Mouse (Mus musculus) forebrain, embryonic 16.5 days (tissue): Measurements from ENCODE around the gene Pqbp1. TPM values are rescaled to one million over a fixed set of nuclear protein-coding genes. Genes with fewer than 3 reads are reported as not detected.

Experiments used
- ATAC-seq: fragments of 200-750 bp; cut with Nextera tagmentation; 2 replicates; pipeline ENCODE4 v1.8.0; 2017; ENCODE audit warnings: mild to moderate bottlenecking, moderate library complexity
- H3K27ac ChIP-seq: fragments of 300-500 bp; sonication (generic); 2 replicates; pipeline ENCODE4 v1.5.1; 2014; ENCODE audit warnings: low read length, control low read depth
- H3K27me3 ChIP-seq: fragments of 300-500 bp; sonication (generic); replicated peaks from 2 replicates; pipeline ENCODE4 v1.6.1; 2014; ENCODE audit warnings: low read length; ENCODE audit not compliant: control insufficient read depth, insufficient read depth
- H3K36me3 ChIP-seq: fragments of 300-500 bp; sonication (generic); 2 replicates; pipeline ENCODE4 v1.6.1; 2014; ENCODE audit not compliant: control insufficient read depth, insufficient read depth
- H3K4me1 ChIP-seq: fragments of 300-500 bp; sonication (generic); replicated peaks from 2 replicates; pipeline ENCODE4 v1.6.1; 2014; ENCODE audit warnings: low read length; ENCODE audit not compliant: control insufficient read depth, insufficient read depth
- H3K4me2 ChIP-seq: fragments of 300-500 bp; sonication (generic); 2 replicates; pipeline ENCODE4 v1.6.1; 2014; ENCODE audit warnings: mild to moderate bottlenecking, low read length, control low read depth
- H3K4me3 ChIP-seq: fragments of 300-500 bp; sonication (generic); replicated peaks from 2 replicates; pipeline ENCODE4 v1.5.1; 2014; ENCODE audit warnings: mild to moderate bottlenecking, low read length, control low read depth
- H3K9ac ChIP-seq: fragments of 300-500 bp; sonication (generic); replicated peaks from 2 replicates; pipeline ENCODE4 v1.6.1; 2014; ENCODE audit warnings: low read depth, low read length, control low read depth
- H3K9me3 ChIP-seq: fragments of 300-500 bp; sonication (generic); 2 replicates; pipeline ENCODE4 v1.6.1; 2016; ENCODE audit warnings: low read length; ENCODE audit not compliant: control insufficient read depth
- WGBS: fragments of 180-500 bp; shearing (Covaris S2); extraction: QIAGEN DNeasy Blood & Tissue Kit; methylation state at CpG from one replicate; pipeline ENCODE4 v1.1.7; 2014; 5-methylcytosine and 5-hydroxymethylcytosine counted together
- polyA plus RNA-seq: library from polyadenylated mRNA; unstranded; fragments of >200 nt; fragmentation: Nextera tagmentation; extraction: Ambion mirVana; gene quantifications from 2 replicates; pipeline ENCODE4 v1.2.1, GENCODE M21; 2015

Pqbp1 gene
- polyA plus RNA-seq, 1 experiment from 2014 or later, result 218 TPM

GRCm38 (mm10) chrX:7898211-7898610 is 858 bp downstream of the Pqbp1 start:
- peak overlapping the region; percentile 54 for H3K4me2 ChIP-seq
- no peak overlapping the region for H3K27ac ChIP-seq
- H3K27me3 ChIP-seq, result no peaks in the 10 kb centered on the region
- ATAC-seq, result no peak
- no peaks in the 10 kb centered on the region for H3K9me3 ChIP-seq
- WGBS, result 28% methylated on average over 12 of the region's 13 CpGs
- H3K9ac ChIP-seq, result peak overlapping the region; percentile 57
- H3K4me1 ChIP-seq, result peaks cover 12% of the 10 kb centered on the region
- peaks cover 8% of the 10 kb centered on the region; the same call in 1 of the 2 replicates for H3K36me3 ChIP-seq
- H3K4me3 ChIP-seq, result peak overlapping the region; percentile 59

DNA sequence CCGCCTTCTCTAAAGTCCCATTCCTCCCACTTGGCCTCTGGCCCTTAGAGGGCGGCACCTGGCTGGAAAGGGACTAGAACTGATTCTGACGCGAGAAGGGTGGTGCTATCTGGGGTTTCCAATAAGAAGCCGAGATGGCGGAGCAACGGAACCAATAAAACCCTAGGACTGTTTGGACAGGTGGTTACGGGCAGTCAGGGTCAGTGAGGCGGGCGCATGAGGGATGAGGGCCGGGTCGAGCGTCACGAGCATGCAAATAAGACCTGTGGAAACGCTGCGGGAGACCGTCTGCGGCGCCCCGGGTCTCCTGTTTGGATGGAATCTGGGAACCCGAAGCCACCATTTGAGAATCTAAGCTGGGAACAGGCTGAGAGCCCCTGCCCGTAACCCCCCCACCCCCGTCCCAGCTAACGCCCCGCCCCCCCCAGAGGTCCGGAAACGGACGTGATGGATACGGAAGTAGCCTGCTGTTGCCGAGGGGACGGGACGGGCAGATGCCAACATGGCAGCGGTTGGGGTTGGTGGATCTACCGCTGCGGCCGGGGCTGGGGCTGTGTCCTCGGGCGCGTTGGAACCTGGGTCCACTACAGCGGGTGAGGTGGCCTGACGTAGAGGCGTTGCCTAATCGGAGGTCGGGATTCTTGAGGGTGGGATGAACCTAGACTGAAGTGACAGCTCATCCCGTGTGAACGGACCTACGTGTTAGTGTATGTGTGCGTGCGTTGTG is 15.1 kb downstream of the Pqbp1 start, which contains the start of gene Slc35a2:
Slc35a2 (plus strand) TSS at position 188 of the 727 bp plus-strand sequence.
- no peaks in the 10 kb centered on the region for H3K36me3 ChIP-seq
- 12% methylated on average over 40 of the region's 49 CpGs for WGBS
- H3K4me3 ChIP-seq, result peak within 1 kb of the TSS; percentile 49
- peak within 1 kb of the TSS; percentile 61 for H3K4me2 ChIP-seq
- H3K27me3 ChIP-seq, result no peaks in the 10 kb centered on the region
- H3K4me1 ChIP-seq, result peaks cover 14% of the 10 kb centered on the region
- no peaks in the 10 kb centered on the region for H3K9me3 ChIP-seq
- ATAC-seq, result peak; percentile 85
- peak within 1 kb of the TSS; percentile 39 for H3K9ac ChIP-seq
- peak within 1 kb of the TSS; percentile 78 for H3K27ac ChIP-seq

DNA sequence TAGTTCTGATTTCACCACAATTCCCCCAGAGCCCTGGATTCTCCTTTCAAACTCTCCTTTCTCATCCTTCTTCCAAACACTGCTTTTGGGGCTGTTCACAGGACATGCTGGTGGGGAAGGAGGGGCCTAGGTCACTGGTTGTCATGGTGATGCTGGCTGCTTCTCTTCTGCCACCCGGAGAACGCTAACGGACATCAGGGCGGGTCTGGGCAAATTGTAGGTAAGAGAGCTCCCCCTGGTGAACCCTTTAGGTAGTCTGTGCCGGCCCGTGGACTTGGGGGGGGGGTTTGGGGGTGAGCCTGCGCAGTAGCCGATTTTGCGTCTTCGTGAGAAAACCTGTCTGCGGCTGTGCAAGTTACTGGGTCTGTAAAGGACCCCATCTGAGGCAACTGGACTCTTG is 19.2 kb downstream of the Pqbp1 start:
- Histone ChIP-seq H3K4me2 (peak overlapping the region; percentile 77), H3K4me1 (peaks cover 17% of the 10 kb centered on the region), H3K27ac (no peak overlapping the region), H3K27me3 (no peaks in the 10 kb centered on the region), H3K4me3 (peak overlapping the region; percentile 51), H3K36me3 (no peaks in the 10 kb centered on the region), H3K9me3 (no peaks in the 10 kb centered on the region), H3K9ac (0 out of 2 replicates have a peak overlapping the region, but pooled peaks have one; percentile 6)
- peak; percentile 32 for ATAC-seq
- WGBS, result 11% methylated on average over 11 of the region's 11 CpGs

DNA sequence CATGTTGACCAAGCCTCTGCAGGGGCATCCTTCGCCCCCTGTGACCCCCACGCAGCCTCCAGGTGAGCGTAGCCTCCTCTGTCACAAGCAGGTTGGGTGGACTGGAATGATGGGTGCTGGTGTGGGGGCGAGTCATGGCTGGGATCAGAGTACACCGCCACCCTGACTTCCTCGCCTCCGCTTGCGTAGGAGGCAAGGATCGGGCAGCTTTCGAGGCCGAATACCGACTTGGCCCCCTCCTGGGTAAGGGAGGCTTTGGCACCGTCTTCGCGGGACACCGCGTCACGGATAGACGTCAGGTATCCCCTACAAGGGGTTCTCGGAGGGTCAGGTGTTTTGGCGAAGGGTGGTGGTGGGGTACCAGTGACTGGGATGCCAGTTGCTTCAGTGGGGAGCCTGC is 20.6 kb downstream of the Pqbp1 start:
- Histone ChIP-seq H3K27ac (no peak overlapping the region), H3K4me2 (peak overlapping the region; percentile 77), H3K4me3 (peak overlapping the region; percentile 51), H3K9me3 (no peaks in the 10 kb centered on the region), H3K36me3 (peaks cover 2% of the 10 kb centered on the region; the same call in 1 of the 2 replicates), H3K4me1 (peaks cover 16% of the 10 kb centered on the region), H3K27me3 (no peaks in the 10 kb centered on the region), H3K9ac (peak overlapping the region; percentile 63)
- peak; percentile 21 for ATAC-seq
- 15% methylated on average over 21 of the region's 21 CpGs for WGBS

DNA sequence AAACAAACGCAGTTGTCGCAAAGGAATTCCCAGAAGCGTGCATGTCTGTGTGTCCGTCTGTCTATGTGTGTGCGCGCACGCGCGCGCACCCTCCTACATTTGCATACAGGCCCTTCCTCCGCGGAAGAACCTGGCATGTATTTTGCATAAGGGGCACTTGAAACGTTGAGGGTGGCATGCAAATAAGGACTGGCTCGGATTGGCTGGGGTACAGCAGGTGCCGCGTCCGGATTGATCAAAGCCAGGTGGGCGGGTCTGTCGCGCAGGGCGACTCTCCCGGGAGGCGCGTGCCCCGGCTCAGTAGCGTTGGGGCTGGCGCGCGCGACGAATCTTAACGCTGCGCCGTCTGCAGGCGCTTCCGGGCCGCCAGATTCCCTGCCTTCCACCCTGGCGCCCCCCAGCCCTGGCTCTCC is 21.1 kb downstream of the Pqbp1 start, which contains the start of gene Pim2:
Pim2 (plus strand) TSS at position 256 of the 413 bp plus-strand sequence.
- Histone ChIP-seq H3K9me3 (no peaks in the 10 kb centered on the region), H3K9ac (peak within 1 kb of the TSS; percentile 63), H3K4me3 (peak within 1 kb of the TSS; percentile 51), H3K4me1 (peaks cover 13% of the 10 kb centered on the region), H3K27ac (peak within 1 kb of the TSS; percentile 47), H3K36me3 (peaks cover 2% of the 10 kb centered on the region; the same call in 1 of the 2 replicates), H3K4me2 (peak within 1 kb of the TSS; percentile 77), H3K27me3 (no peaks in the 10 kb centered on the region)
- ATAC-seq, result peak; percentile 91
- WGBS, result 13% methylated on average over 36 of the region's 38 CpGs

DNA sequence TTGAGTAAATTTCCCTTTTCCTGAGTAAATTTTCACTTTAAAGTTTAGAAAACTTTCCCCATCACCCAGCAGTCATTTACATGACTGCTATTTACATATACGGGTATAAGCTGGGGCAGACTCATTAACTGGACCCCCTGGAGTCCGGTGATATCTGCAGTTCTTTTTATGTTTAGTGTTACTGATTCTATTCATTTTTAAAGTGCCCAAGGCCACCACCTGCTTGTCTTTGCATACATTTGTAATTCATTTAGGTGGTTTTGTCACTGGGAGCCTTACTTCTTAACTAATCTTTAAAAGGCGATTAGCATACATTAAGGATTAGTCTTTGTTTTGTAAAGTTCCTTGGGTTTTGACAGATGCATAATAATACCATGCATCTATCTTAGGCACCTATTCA is 29.2 kb downstream of the Pqbp1 start:
- Histone ChIP-seq H3K4me2 (no peak overlapping the region), H3K27me3 (no peaks in the 10 kb centered on the region), H3K27ac (no peak overlapping the region), H3K36me3 (peaks cover 5% of the 10 kb centered on the region; the same call in 1 of the 2 replicates), H3K9ac (no peak overlapping the region), H3K4me3 (no peak overlapping the region), H3K4me1 (no peaks in the 10 kb centered on the region), H3K9me3 (no peaks in the 10 kb centered on the region)
- 16% methylated on average over 3 of the region's 3 CpGs for whole genome bisulfite sequencing
- no peak for ATAC-seq

GRCm38 (mm10) chrX:7868506-7868905 is 30.6 kb downstream of the Pqbp1 start:
- H3K27me3 ChIP-seq, result no peaks in the 10 kb centered on the region
- ATAC-seq, result no peak
- no peak overlapping the region for H3K4me2 ChIP-seq
- no peak overlapping the region for H3K9ac ChIP-seq
- peaks cover 3% of the 10 kb centered on the region; the same call in 1 of the 2 replicates for H3K36me3 ChIP-seq
- 52% methylated on average over 2 of the region's 2 CpGs for WGBS
- H3K27ac ChIP-seq, result no peak overlapping the region
- no peaks in the 10 kb centered on the region for H3K9me3 ChIP-seq
- H3K4me3 ChIP-seq, result no peak overlapping the region
- H3K4me1 ChIP-seq, result no peaks in the 10 kb centered on the region

DNA sequence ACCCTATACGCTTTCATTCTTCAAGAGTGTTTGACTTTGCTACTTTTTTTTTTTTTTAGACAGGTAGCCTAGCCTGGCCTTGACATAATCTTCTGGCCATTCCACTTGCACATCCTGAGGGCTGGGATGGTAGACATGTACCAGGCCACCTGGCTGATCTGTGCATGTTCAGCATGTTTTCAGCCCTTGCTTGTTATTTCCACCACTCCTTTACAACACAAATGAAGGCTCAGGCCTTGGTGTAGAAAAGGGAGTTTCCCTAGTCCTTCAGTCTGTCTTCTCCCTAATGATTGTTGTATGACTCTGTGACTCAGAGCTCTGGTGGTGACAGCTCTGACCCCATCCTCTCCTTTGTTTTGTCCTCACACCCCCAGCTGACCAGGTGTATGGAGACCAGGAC is 31.9 kb downstream of the Pqbp1 start:
- Histone ChIP-seq H3K27me3 (no peaks in the 10 kb centered on the region), H3K4me2 (no peak overlapping the region), H3K4me3 (no peak overlapping the region), H3K4me1 (no peaks in the 10 kb centered on the region), H3K36me3 (peaks cover 3% of the 10 kb centered on the region; the same call in 1 of the 2 replicates), H3K27ac (no peak overlapping the region), H3K9me3 (no peaks in the 10 kb centered on the region), H3K9ac (no peak overlapping the region)
- ATAC-seq, result no peak
- 100% methylated on average over 1 of the region's 1 CpGs for WGBS

DNA sequence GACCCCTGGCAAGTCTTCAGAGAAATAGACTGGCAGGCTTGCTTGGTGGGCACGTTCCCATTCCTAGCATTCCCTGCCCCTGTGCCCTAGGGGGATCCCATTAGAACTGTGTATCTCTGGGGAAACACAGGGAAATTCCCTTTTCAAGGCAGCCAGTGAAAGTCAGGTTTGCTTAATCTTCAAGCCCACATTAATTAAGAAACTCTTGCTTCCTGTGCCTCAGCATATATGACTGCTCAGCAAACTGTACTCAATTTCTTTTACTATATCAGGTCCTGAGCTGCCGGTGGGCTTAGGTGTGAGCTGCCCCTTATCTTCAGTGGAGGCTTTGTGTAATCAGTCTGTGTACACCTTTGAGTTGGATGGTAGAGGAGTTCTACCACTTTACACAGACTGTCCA is 33.3 kb downstream of the Pqbp1 start:
- no peak overlapping the region for H3K9ac ChIP-seq
- H3K9me3 ChIP-seq, result no peaks in the 10 kb centered on the region
- 72% methylated on average over 2 of the region's 2 CpGs for WGBS
- no peak for ATAC-seq
- no peak overlapping the region for H3K4me2 ChIP-seq
- no peaks in the 10 kb centered on the region for H3K4me1 ChIP-seq
- H3K27ac ChIP-seq, result no peak overlapping the region
- no peaks in the 10 kb centered on the region for H3K36me3 ChIP-seq
- H3K27me3 ChIP-seq, result no peaks in the 10 kb centered on the region
- no peak overlapping the region for H3K4me3 ChIP-seq
